In genomic region chr8:72295679-72296078, GRCm38 (mm10) we compare ENCODE assay signal across 8 mouse cellular contexts. TPM values are rescaled to one million over a fixed set of nuclear protein-coding genes. Genes with fewer than 3 reads are reported as not detected.
A peak's percentile ranks its signal among the peaks of the same experiment; 100 is the strongest.
DNase-seq lines count a peak whose midpoint lies in the region; ATAC-seq and TF ChIP-seq lines count a peak whose summit lies in the region.

No protein-coding gene starts in this region.

- peaks cover 58% of the 10 kb centered on the region for H3K4me1 ChIP-seq in E14TG2a.4 (replicated peaks; ENCODE audit: low read depth, low read length)
- peaks cover 6% of the 10 kb centered on the region for H3K4me1 ChIP-seq in forebrain, embryonic 15.5 days
- peaks cover 8% of the 10 kb centered on the region for H3K4me1 ChIP-seq in lung, adult 2 months (ENCODE audit: control insufficient read depth, insufficient read depth, low read length)

- 0 out of 2 replicates have a peak overlapping the region, but pooled peaks have one; percentile 4 for H3K4me2 ChIP-seq in forebrain, embryonic 15.5 days (replicated peaks)

- no peaks in the 10 kb centered on the region for H3K27me3 ChIP-seq in E14TG2a.4 (ENCODE audit: insufficient read depth, low read length)
- H3K27me3 ChIP-seq in forebrain, embryonic 15.5 days, result no peaks in the 10 kb centered on the region

- H3K27ac ChIP-seq in forebrain, embryonic 15.5 days (replicated peaks), result peak overlapping the region; percentile 58

- TF ChIP-seq CTCF in E14TG2a.4 (conservative IDR thresholded peaks at IDR 0.05; ENCODE audit: low read length), result no peak
- TF ChIP-seq CTCF in lung, adult 2 months (IDR thresholded peaks at IDR 0.05; ENCODE audit: insufficient read depth, low read length), result no peak

- H3K9ac ChIP-seq in forebrain, embryonic 15.5 days (replicated peaks), result no peak overlapping the region

- no peaks in the 10 kb centered on the region for H3K36me3 ChIP-seq in E14TG2a.4 (ENCODE audit: insufficient read depth, low read length)
- no peaks in the 10 kb centered on the region for H3K36me3 ChIP-seq in forebrain, embryonic 15.5 days

- no peaks in the 10 kb centered on the region for H3K9me3 ChIP-seq in E14TG2a.4 (ENCODE audit: low read length)
- no peaks in the 10 kb centered on the region for H3K9me3 ChIP-seq in forebrain, embryonic 15.5 days

- peak overlapping the region; percentile 43 for H3K4me3 ChIP-seq in E14TG2a.4 (replicated peaks; ENCODE audit: low read length)
- no peak overlapping the region for H3K4me3 ChIP-seq in forebrain, embryonic 15.5 days
- H3K4me3 ChIP-seq in lung, adult 2 months (replicated peaks; ENCODE audit: extremely low read depth, low read depth, low read length), result no peak overlapping the region

- peak; percentile 77 for ATAC-seq in forebrain, embryonic 15.5 days (replicated peaks)

- intact Hi-C loops in heart, postnatal 10 days (cut with DNase I), result loop anchor here (1.0 to 2.0 kb wide), 3 partner anchors 15 to 28 kb away; no protein-coding TSS in a partner anchor

- DNase-seq in adrenal gland, postnatal 36 days, result peak; percentile 77 to 85
- DNase-seq in heart, postnatal 10 days, result peak; percentile 94 to 96
- peak; percentile 82 for DNase-seq in layer of hippocampus, adult 9-11 months
- peak; percentile 75 for DNase-seq in lung, adult 2 months
- peak; percentile 55 to 61 for DNase-seq in right cerebral cortex, adult 2 months (ENCODE audit: low spot score in 2 of 2)
- DNase-seq in retina, embryonic 14.5 days (ENCODE audit: low spot score), result no peak

- TF ChIP-seq POLR2A in lung, adult 2 months (IDR thresholded peaks at IDR 0.05; ENCODE audit: borderline replicate concordance, extremely low read depth, low read depth, low read length), result peak; percentile 98

- WGBS in forebrain, embryonic 15.5 days, result 52% methylated on average over 8 of the region's 8 CpGs
- WGBS in lung, adult 2 months, result 10% methylated on average over 8 of the region's 8 CpGs

RNA-seq across cellular contexts. Expression of gene Gm10282, which starts 9.4 kb away (rescaled TPM):
- 10 to 100 TPM in 1 of 2 experiments, 1 to 10 TPM in 1; 5.8 to 20.3 TPM for total RNA-seq in adrenal gland, postnatal 36 days (2021)
- polyA plus RNA-seq in forebrain, embryonic 15.5 days (2015; fragmentation: Nextera tagmentation; extraction: Ambion mirVana), result 23.0 and 23.1 TPM in 2 replicates
- 10 to 100 TPM; 15.9 to 19.4 TPM for total RNA-seq in heart, postnatal 10 days (2021)
- polyA plus RNA-seq in lung, adult 2 months (2012; rRNA removed), result 0.53 and 1.8 TPM in 2 replicates

RNA-seq across cellular contexts. Expression of gene Klf2, which starts 23.2 kb away (rescaled TPM):
- total RNA-seq in adrenal gland, postnatal 36 days (2021), result 10 to 100 TPM; 45.2 to 67.5 TPM
- 4.0 and 4.1 TPM in 2 replicates for polyA plus RNA-seq in forebrain, embryonic 15.5 days (2015; fragmentation: Nextera tagmentation; extraction: Ambion mirVana)
- 10 to 100 TPM; 69.7 to 82.8 TPM for total RNA-seq in heart, postnatal 10 days (2021)
- polyA plus RNA-seq in lung, adult 2 months (2012; rRNA removed), result 144 and 340 TPM in 2 replicates

RNA-seq across cellular contexts. Expression of gene Ap1m1, which starts 55.9 kb away (rescaled TPM):
- 10 to 100 TPM; 59.4 to 61.3 TPM for total RNA-seq in adrenal gland, postnatal 36 days (2021)
- 248 and 252 TPM in 2 replicates for polyA plus RNA-seq in forebrain, embryonic 15.5 days (2015; fragmentation: Nextera tagmentation; extraction: Ambion mirVana)
- 10 to 100 TPM; 62.3 to 66.6 TPM for total RNA-seq in heart, postnatal 10 days (2021)
- polyA plus RNA-seq in lung, adult 2 months (2012; rRNA removed), result 67.5 and 78.6 TPM in 2 replicates
